14 mouse cellular contexts compared by ENCODE assay signal in genomic region chr7:75554065-75554464, GRCm38 (mm10).
A peak's percentile ranks its signal among the peaks of the same experiment; 100 is the strongest.
DNase-seq lines count a peak whose midpoint lies in the region; ATAC-seq and TF ChIP-seq lines count a peak whose summit lies in the region.
"Had no signal": no experiment of that assay in that cellular context is flagged by ENCODE, and none has a peak within 500 bp of the region (broad histone marks: within the 10 kb centered on the region; RNA-seq: fewer than 3 reads in every experiment).

No protein-coding gene starts in this region.

- H3K27me3 ChIP-seq in heart, adult 2 months (ENCODE audit: control insufficient read depth, insufficient read depth, low read length), result no peaks in the 10 kb centered on the region
- no peaks in the 10 kb centered on the region for H3K27me3 ChIP-seq in heart, embryonic 11.5 days (ENCODE audit: control insufficient read depth, insufficient read depth, low read length)
- no peaks in the 10 kb centered on the region for H3K27me3 ChIP-seq in intestine, embryonic 16.5 days (replicated peaks; ENCODE audit: control insufficient read depth, insufficient read depth, low read length)
- H3K27me3 ChIP-seq in stomach, embryonic 16.5 days (ENCODE audit: control insufficient read depth, insufficient read depth, low read length), result no peaks in the 10 kb centered on the region
- H3K27me3 ChIP-seq in neural tube, embryonic 15.5 days (replicated peaks), result no peaks in the 10 kb centered on the region
- H3K27me3 ChIP-seq: forebrain, embryonic 13.5 days; limb, embryonic 13.5 days; neural tube, embryonic 12.5 days had no signal

- H3K4me2 ChIP-seq in heart, embryonic 11.5 days, result no peak overlapping the region
- H3K4me2 ChIP-seq in intestine, embryonic 16.5 days (ENCODE audit: low read depth, low read length), result no peak overlapping the region
- no peak overlapping the region for H3K4me2 ChIP-seq in stomach, embryonic 16.5 days (ENCODE audit: low read depth, low read length)
- H3K4me2 ChIP-seq in neural tube, embryonic 15.5 days, result no peak overlapping the region
- H3K4me2 ChIP-seq: forebrain, embryonic 13.5 days; limb, embryonic 13.5 days; neural tube, embryonic 12.5 days had no signal

- no peak for TF ChIP-seq POLR2A in heart, adult 2 months (IDR thresholded peaks at IDR 0.05; ENCODE audit: insufficient read depth, low read depth, low read length)

- peaks cover 28% of the 10 kb centered on the region for H3K36me3 ChIP-seq in heart, adult 2 months (ENCODE audit: control insufficient read depth, insufficient read depth, low read length)
- no peaks in the 10 kb centered on the region for H3K36me3 ChIP-seq in heart, embryonic 11.5 days (ENCODE audit: control insufficient read depth, insufficient read depth, low read length)
- H3K36me3 ChIP-seq in intestine, embryonic 16.5 days (ENCODE audit: control insufficient read depth, insufficient read depth, low read length), result no peaks in the 10 kb centered on the region
- no peaks in the 10 kb centered on the region for H3K36me3 ChIP-seq in stomach, embryonic 16.5 days (ENCODE audit: control insufficient read depth, insufficient read depth, low read length)
- no peaks in the 10 kb centered on the region for H3K36me3 ChIP-seq in neural tube, embryonic 15.5 days
- H3K36me3 ChIP-seq: limb, embryonic 13.5 days; neural tube, embryonic 12.5 days had no signal

- TF ChIP-seq CTCF in heart, adult 2 months (IDR thresholded peaks at IDR 0.05), result no peak

- intact Hi-C loops in heart, adult 2 months (cut with DNase I), result loop anchor here (1.0 kb wide), 1 partner anchor 155 kb away; no protein-coding TSS in a partner anchor

- peak in 1 of 2 experiments; percentile 16 for DNase-seq in heart, adult 2 months
- peak; percentile 11 for DNase-seq in kidney, postnatal 10 days
- no peak for DNase-seq in kidney, adult 9 months
- no peak for DNase-seq in cerebellum, adult 11-12 months
- DNase-seq: adrenal gland, postnatal 36 days; thymus, postnatal 36 days had no signal

- peak overlapping the region; percentile 2; the same call in 1 of the 2 replicates for H3K27ac ChIP-seq in heart, adult 2 months
- no peak overlapping the region for H3K27ac ChIP-seq in heart, embryonic 11.5 days (ENCODE audit: low read depth, low read length)
- no peak overlapping the region for H3K27ac ChIP-seq in intestine, embryonic 16.5 days (ENCODE audit: low read length)
- peak overlapping the region; percentile 55; the same call in 1 of the 2 replicates for H3K27ac ChIP-seq in stomach, embryonic 16.5 days (ENCODE audit: low read length)
- no peak overlapping the region for H3K27ac ChIP-seq in neural tube, embryonic 15.5 days (replicated peaks)
- H3K27ac ChIP-seq: forebrain, embryonic 13.5 days; limb, embryonic 13.5 days; neural tube, embryonic 12.5 days had no signal

- H3K9ac ChIP-seq in heart, adult 2 months (ENCODE audit: low read depth, low read length), result no peak overlapping the region
- no peak overlapping the region for H3K9ac ChIP-seq in heart, embryonic 11.5 days (ENCODE audit: low read depth, low read length)
- H3K9ac ChIP-seq in intestine, embryonic 16.5 days (ENCODE audit: low read depth, low read length), result no peak overlapping the region
- no peak overlapping the region for H3K9ac ChIP-seq in stomach, embryonic 16.5 days (ENCODE audit: low read length)
- H3K9ac ChIP-seq in neural tube, embryonic 15.5 days (replicated peaks), result no peak overlapping the region
- H3K9ac ChIP-seq: forebrain, embryonic 13.5 days; limb, embryonic 13.5 days; neural tube, embryonic 12.5 days had no signal

- peaks cover 16% of the 10 kb centered on the region for H3K4me1 ChIP-seq in heart, adult 2 months (ENCODE audit: control insufficient read depth, insufficient read depth, low read length)
- peaks cover 26% of the 10 kb centered on the region for H3K4me1 ChIP-seq in heart, embryonic 11.5 days (ENCODE audit: control insufficient read depth, insufficient read depth, low read length)
- H3K4me1 ChIP-seq in intestine, embryonic 16.5 days (ENCODE audit: control insufficient read depth, insufficient read depth, low read length), result peaks cover 21% of the 10 kb centered on the region
- H3K4me1 ChIP-seq in stomach, embryonic 16.5 days (ENCODE audit: control insufficient read depth, insufficient read depth, low read length), result peaks cover 47% of the 10 kb centered on the region
- H3K4me1 ChIP-seq in neural tube, embryonic 15.5 days, result 0 out of 2 replicates have a peak, but pooled peaks cover 5% of the 10 kb centered on the region
- H3K4me1 ChIP-seq: forebrain, embryonic 13.5 days; neural tube, embryonic 12.5 days had no signal

- ATAC-seq in heart, embryonic 11.5 days (replicated peaks; ENCODE audit: insufficient number of reproducible peaks, low FRiP score, low TSS enrichment), result no peak
- ATAC-seq in intestine, embryonic 16.5 days, result peak; percentile 38; the same call in 1 of the 2 replicates
- peak; percentile 74 for ATAC-seq in stomach, embryonic 16.5 days (ENCODE audit: insufficient read depth, low FRiP score)
- no peak for ATAC-seq in neural tube, embryonic 15.5 days (ENCODE audit: low FRiP score)
- ATAC-seq: forebrain, embryonic 13.5 days; midbrain, embryonic 16.5 days had no signal

- H3K9me3 ChIP-seq in heart, embryonic 11.5 days (replicated peaks; ENCODE audit: control insufficient read depth, low read length), result no peaks in the 10 kb centered on the region
- H3K9me3 ChIP-seq in intestine, embryonic 16.5 days (ENCODE audit: control insufficient read depth, low read length), result no peaks in the 10 kb centered on the region
- H3K9me3 ChIP-seq in stomach, embryonic 16.5 days (replicated peaks; ENCODE audit: control insufficient read depth, low read length), result no peaks in the 10 kb centered on the region
- H3K9me3 ChIP-seq in neural tube, embryonic 15.5 days (replicated peaks), result no peaks in the 10 kb centered on the region
- H3K9me3 ChIP-seq: forebrain, embryonic 13.5 days; limb, embryonic 13.5 days; neural tube, embryonic 12.5 days had no signal

- no peak overlapping the region for H3K4me3 ChIP-seq in heart, adult 2 months
- H3K4me3 ChIP-seq in heart, embryonic 11.5 days (ENCODE audit: low read depth, low read length), result no peak overlapping the region
- H3K4me3 ChIP-seq in intestine, embryonic 16.5 days (ENCODE audit: low read length), result no peak overlapping the region
- H3K4me3 ChIP-seq in stomach, embryonic 16.5 days (replicated peaks; ENCODE audit: low read length), result no peak overlapping the region
- no peak overlapping the region for H3K4me3 ChIP-seq in neural tube, embryonic 15.5 days (replicated peaks)
- H3K4me3 ChIP-seq: forebrain, embryonic 13.5 days; limb, embryonic 13.5 days; neural tube, embryonic 12.5 days had no signal

- no peaks in the 10 kb centered on the region; the same call in 1 of the 2 replicates for H3K79me2 ChIP-seq in heart, adult 2 months (replicated peaks; ENCODE audit: control insufficient read depth, insufficient read depth, low read length)

- no peak for TF ChIP-seq EP300 in heart, adult 2 months (IDR thresholded peaks at IDR 0.05; ENCODE audit: insufficient read depth, low read depth, low read length)

Comparison
In these comparisons a context has a peak if more than half of its experiments do, and no peak if none do; other contexts are left out.
1. H3K27ac ChIP-seq: peak in heart, adult 2 months (single experiment) and stomach, embryonic 16.5 days (single experiment); none in heart, embryonic 11.5 days (single experiment), intestine, embryonic 16.5 days (single experiment) and neural tube, embryonic 15.5 days (single experiment).
2. ATAC-seq: peak in intestine, embryonic 16.5 days (single experiment) and stomach, embryonic 16.5 days (single experiment); none in heart, embryonic 11.5 days (single experiment) and neural tube, embryonic 15.5 days (single experiment).